Mouse (Mus musculus) embryo, embryonic 10.5 days (tissue): ENCODE results near the gene Zfp644.
A peak's percentile ranks its signal among the peaks of the same experiment; 100 is the strongest.
"Not testable (repeated sequence)": the region's sequence is repeated elsewhere in the genome, so short reads cannot be mapped to it uniquely, and the experiment has no call there.

ENCODE experiments used
- DNase-seq: peaks from one replicate; pipeline ENCODE4 v3.0.0-alpha.2; 2015; ENCODE audit warnings: low spot score

Gene Zfp644

GRCm38 (mm10) chr5:106696396-106697337 is at the start of gene Zfp644:
Zfp644 (minus strand) TSS chr5:106697287.
- DNase-seq: peak; percentile 90

GRCm38 (mm10) chr5:106739716-106740115 is 42.6 kb upstream of the Zfp644 start:
- peak; percentile 51 for DNase-seq

GRCm38 (mm10) chr5:106723487-106723886 is 26.4 kb upstream of the Zfp644 start:
- DNase-seq: no peak

- DNase-seq: no peak
Observed at GRCm38 (mm10) chr5:106722771-106723170, 25.7 kb upstream of the Zfp644 start.

GRCm38 (mm10) chr5:106711870-106712277 is 14.8 kb upstream of the Zfp644 start:
- peak; percentile 40 for DNase-seq

- no peak for DNase-seq
Observed at GRCm38 (mm10) chr5:106711220-106711726, 14.2 kb upstream of the Zfp644 start.

GRCm38 (mm10) chr5:106710611-106711010 is 13.5 kb upstream of the Zfp644 start:
- no peak for DNase-seq

- no peak for DNase-seq
Observed at GRCm38 (mm10) chr5:106710085-106710409, 13.0 kb upstream of the Zfp644 start.

- DNase-seq: peak; percentile 22
Observed at GRCm38 (mm10) chr5:106709388-106710084, 12.4 kb upstream of the Zfp644 start.

GRCm38 (mm10) chr5:106706363-106706762 is 9.3 kb upstream of the Zfp644 start:
- no peak for DNase-seq

GRCm38 (mm10) chr5:106705162-106705561 is 8.1 kb upstream of the Zfp644 start:
- DNase-seq: no peak

GRCm38 (mm10) chr5:106695681-106696395 is 1.2 kb downstream of the Zfp644 start:
- peak; percentile 88 for DNase-seq

GRCm38 (mm10) chr5:106695141-106695540 is 1.9 kb downstream of the Zfp644 start:
- peak; percentile 18 for DNase-seq

- no peak for DNase-seq
Observed at GRCm38 (mm10) chr5:106694683-106695082, 2.4 kb downstream of the Zfp644 start.

- DNase-seq: peak; percentile 39
Observed at GRCm38 (mm10) chr5:106693034-106693433, 4.1 kb downstream of the Zfp644 start.

- DNase-seq: no peak
Observed at GRCm38 (mm10) chr5:106680636-106681458, 16.2 kb downstream of the Zfp644 start.

- DNase-seq: no peak
Observed at GRCm38 (mm10) chr5:106679659-106680058, 17.4 kb downstream of the Zfp644 start.

GRCm38 (mm10) chr5:106678823-106679222 is 18.3 kb downstream of the Zfp644 start:
- not testable (repeated sequence) for DNase-seq

GRCm38 (mm10) chr5:106676784-106677183 is 20.3 kb downstream of the Zfp644 start:
- no peak for DNase-seq

- DNase-seq: no peak
Observed at GRCm38 (mm10) chr5:106672597-106672996, 24.5 kb downstream of the Zfp644 start.

- DNase-seq: no peak
Observed at GRCm38 (mm10) chr5:106671893-106672292, 25.2 kb downstream of the Zfp644 start.
